Mouse (Mus musculus) liver, adult 2 months (tissue): ENCODE results near the gene Bin2.

ENCODE experiments used
- CTCF ChIP-seq: fragments of 200-500 bp; IDR thresholded peaks from 2 replicates; pipeline ENCODE4 v1.5.1; 2011; ENCODE audit warnings: low read depth, low read length, control low read depth
- POLR2A ChIP-seq: fragments of 200-500 bp; IDR thresholded peaks from 2 replicates; pipeline ENCODE4 v1.6.1; 2011; ENCODE audit warnings: low read length, control low read depth; ENCODE audit not compliant: insufficient read depth; ENCODE audit errors: extremely low read depth

GRCm38 (mm10) chr15:100694406-100694805 is 25.1 kb upstream of the Bin2 start:
- TF ChIP-seq CTCF (no peak), POLR2A (no peak)
